Mouse (Mus musculus) gastrocnemius, postnatal 14 days (tissue): ENCODE data around the gene Ccdc113. TPM values are rescaled to one million over a fixed set of nuclear protein-coding genes. Genes with fewer than 3 reads are reported as not detected.
"Not testable (repeated sequence)": the region's sequence is repeated elsewhere in the genome, so short reads cannot be mapped to it uniquely, and the experiment has no call there.

Experiments
- DNase-seq: peaks from one replicate; pipeline ENCODE4 v3.0.0; 2021; ENCODE audit warnings: mixed read lengths
- intact Hi-C: fragments of 180-260 bp; cut with DNase I; formaldehyde crosslinking; loops from one replicate; pipeline ENCODE4 v1.15.1; 2025; ENCODE audit warnings: low total_unique reads
- total RNA-seq, 2 experiments: library from RNA; stranded (reverse); gene quantifications; 2 replicates each; pipeline ENCODE4 v1.2.3; 2021

The Ccdc113 gene
- total RNA-seq, 2 experiments from 2014 or later, result not detected

- DNase-seq, result no peak
- intact Hi-C loops, result loop anchor here (10.0 kb wide), 1 partner anchor 321 kb away; no protein-coding TSS in a partner anchor
Measured at GRCm38 (mm10) chr8:95593439-95594393, 59.8 kb downstream of the Ccdc113 start.

GRCm38 (mm10) chr8:95595131-95595530 is 61.2 kb downstream of the Ccdc113 start:
- intact Hi-C loops, result loop anchor here (10.0 kb wide), 1 partner anchor 320 kb away; no protein-coding TSS in a partner anchor

GRCm38 (mm10) chr8:95596841-95597241 is 63.0 kb downstream of the Ccdc113 start:
- intact Hi-C loops, result loop anchor here (10.0 kb wide), 1 partner anchor 318 kb away; no protein-coding TSS in a partner anchor
- no peak for DNase-seq

More at GRCm38 (mm10) chr8:95595131-95595530, 61.2 kb downstream of the Ccdc113 start:
- no peak for DNase-seq

GRCm38 (mm10) chr8:95599861-95600260 is 66.0 kb downstream of the Ccdc113 start:
- DNase-seq, result peak; percentile 32
- intact Hi-C loops, result loop anchor here (10.0 kb wide), 1 partner anchor 315 kb away; no protein-coding TSS in a partner anchor

GRCm38 (mm10) chr8:95601306-95601705 is 67.4 kb downstream of the Ccdc113 start:
- no peak for DNase-seq
- intact Hi-C loops, result no loop called here

GRCm38 (mm10) chr8:95602168-95602567 is 68.3 kb downstream of the Ccdc113 start:
- no peak for DNase-seq
- intact Hi-C loops, result no loop called here

- intact Hi-C loops, DNase-seq: not testable (repeated sequence)
Measured at GRCm38 (mm10) chr8:95606509-95606908, 72.6 kb downstream of the Ccdc113 start.

- intact Hi-C loops, result no loop called here
- no peak for DNase-seq
Measured at GRCm38 (mm10) chr8:95607210-95607609, 73.3 kb downstream of the Ccdc113 start.

Other genes starting within 250 kb of the Ccdc113 start
- 1 to 10 TPM in 1 of 2 experiments, under 1 TPM in 1; 0.92 to 1.3 TPM for gene Cngb1, start 227.5 kb upstream of the Ccdc113 start, total RNA-seq
- not detected for gene Tepp, start 223.5 kb upstream of the Ccdc113 start, total RNA-seq
- gene Zfp319, start 202.1 kb upstream of the Ccdc113 start, total RNA-seq, result 1 to 10 TPM; 5.4 to 6.1 TPM
- 1 to 10 TPM; 6.6 to 7.2 TPM for gene Usb1, start 201.8 kb upstream of the Ccdc113 start, total RNA-seq
- 10 to 100 TPM; 21.3 to 35.9 TPM for gene Mmp15, start 181.8 kb upstream of the Ccdc113 start, total RNA-seq
- gene Cfap20, start 99.2 kb upstream of the Ccdc113 start, total RNA-seq, result 10 to 100 TPM in 1 of 2 experiments, 1 to 10 TPM in 1; 9.7 to 13.1 TPM
- gene Csnk2a2, start 44.0 kb upstream of the Ccdc113 start, total RNA-seq, result 10 to 100 TPM; 22.4 to 30.3 TPM
- not detected for gene Prss54, start 42.3 kb downstream of the Ccdc113 start, total RNA-seq
- under 1 TPM; 0.69 to 0.98 TPM for gene Gins3, start 99.4 kb downstream of the Ccdc113 start, total RNA-seq
- gene Ndrg4, start 142.9 kb downstream of the Ccdc113 start, total RNA-seq, result 1 to 10 TPM; 6.5 to 8.8 TPM
- gene Setd6, start 181.8 kb downstream of the Ccdc113 start, total RNA-seq, result 10 to 100 TPM in 1 of 2 experiments, 1 to 10 TPM in 1; 9.4 to 10.4 TPM